8 mouse cellular contexts compared by ENCODE assay signal in genomic region chr8:85080214-85080531, GRCm38 (mm10). TPM values are rescaled to one million over a fixed set of nuclear protein-coding genes. Genes with fewer than 3 reads are reported as not detected.
A peak's percentile ranks its signal among the peaks of the same experiment; 100 is the strongest.
DNase-seq lines count a peak whose midpoint lies in the region; ATAC-seq and TF ChIP-seq lines count a peak whose summit lies in the region.

No protein-coding gene starts in this region.

- under 1% methylated on average over 25 of the region's 25 CpGs for whole genome bisulfite sequencing in cerebellum, adult 2 months
- WGBS in spleen, adult 2 months: under 1% methylated on average over 25 of the region's 25 CpGs
- WGBS in intestine, postnatal 0 days: under 1% methylated on average over 25 of the region's 25 CpGs
- WGBS in olfactory bulb, adult 2 months: under 1% methylated on average over 25 of the region's 25 CpGs

- TF ChIP-seq POLR2A in cerebellum, adult 2 months (IDR thresholded peaks at IDR 0.05; ENCODE audit: borderline replicate concordance, insufficient read depth, low read length): no peak
- no peak for TF ChIP-seq POLR2A in spleen, adult 2 months (IDR thresholded peaks at IDR 0.05; ENCODE audit: low read depth, low read length)
- no peak for TF ChIP-seq POLR2A in olfactory bulb, adult 2 months (IDR thresholded peaks at IDR 0.05; ENCODE audit: insufficient read depth, low read depth, low read length)

- peak overlapping the region; percentile 86 for H3K9ac ChIP-seq in intestine, postnatal 0 days (ENCODE audit: low read depth, low read length)

- peak overlapping the region; percentile 98 for H3K4me2 ChIP-seq in intestine, postnatal 0 days (replicated peaks; ENCODE audit: low read depth)

- peaks cover 13% of the 10 kb centered on the region for H3K4me1 ChIP-seq in cerebellum, adult 2 months (ENCODE audit: control insufficient read depth, insufficient read depth, low read length)
- peaks cover 23% of the 10 kb centered on the region; the same call in 1 of the 2 replicates for H3K4me1 ChIP-seq in spleen, adult 2 months (ENCODE audit: control insufficient read depth, insufficient read depth, insufficient read length)
- peaks cover 7% of the 10 kb centered on the region for H3K4me1 ChIP-seq in intestine, postnatal 0 days (replicated peaks; ENCODE audit: control insufficient read depth, insufficient read depth, low read length)
- H3K4me1 ChIP-seq in olfactory bulb, adult 2 months (ENCODE audit: control insufficient read depth, insufficient read depth, low read length): peaks cover 22% of the 10 kb centered on the region

- no peak for DNase-seq in cerebellum, adult 2 months
- DNase-seq in cerebellum, adult 11-12 months: no peak
- no peak for DNase-seq in spleen, adult 2 months (ENCODE audit: low read depth in 1 of 2, low spot score in 2 of 2)
- no peak for DNase-seq in spleen, adult 18-20 months
- DNase-seq in T-cell, adult 2 months (ENCODE audit: low spot score): no peak
- DNase-seq in retina, postnatal 1 day: no peak

- H3K27me3 ChIP-seq in cerebellum, adult 2 months (ENCODE audit: control insufficient read depth, insufficient read depth, low read length): no peaks in the 10 kb centered on the region
- no peaks in the 10 kb centered on the region for H3K27me3 ChIP-seq in spleen, adult 2 months (ENCODE audit: control insufficient read depth, insufficient read depth, low read length)
- H3K27me3 ChIP-seq in intestine, postnatal 0 days (replicated peaks; ENCODE audit: control insufficient read depth, insufficient read depth, low read length): no peaks in the 10 kb centered on the region

- peaks cover 7% of the 10 kb centered on the region for H3K36me3 ChIP-seq in spleen, adult 2 months (ENCODE audit: control insufficient read depth, insufficient read depth, low read length)
- H3K36me3 ChIP-seq in intestine, postnatal 0 days (ENCODE audit: control insufficient read depth, insufficient read depth): peaks cover 25% of the 10 kb centered on the region

- no peak for TF ChIP-seq CTCF in cerebellum, adult 2 months (IDR thresholded peaks at IDR 0.05; ENCODE audit: borderline replicate concordance, insufficient read depth, low read depth, low read length)
- no peak for TF ChIP-seq CTCF in spleen, adult 2 months (IDR thresholded peaks at IDR 0.05; ENCODE audit: extremely low read depth, insufficient read depth, insufficient read length, insufficient replicate concordance)
- TF ChIP-seq CTCF in intestine, postnatal 0 days (IDR thresholded peaks at IDR 0.05; ENCODE audit: low read depth): peak; percentile 9; the same call in 1 of the 2 replicates
- TF ChIP-seq CTCF in olfactory bulb, adult 2 months (IDR thresholded peaks at IDR 0.05; ENCODE audit: insufficient read depth, low read depth, low read length): no peak

- no peaks in the 10 kb centered on the region for H3K9me3 ChIP-seq in intestine, postnatal 0 days (ENCODE audit: control insufficient read depth)

- peak overlapping the region; percentile 35 for H3K27ac ChIP-seq in cerebellum, adult 2 months (ENCODE audit: insufficient read depth, low read length)
- peak overlapping the region; percentile 85; the same call in 1 of the 2 replicates for H3K27ac ChIP-seq in spleen, adult 2 months (ENCODE audit: insufficient read depth, low read length)
- H3K27ac ChIP-seq in intestine, postnatal 0 days (ENCODE audit: low read depth, low read length): peak overlapping the region; percentile 81; the same call in 1 of the 2 replicates
- H3K27ac ChIP-seq in olfactory bulb, adult 2 months (ENCODE audit: insufficient read depth, low read depth, low read length): 0 out of 2 replicates have a peak overlapping the region, but pooled peaks have one; percentile 55

- ATAC-seq in intestine, postnatal 0 days: no peak

- peak overlapping the region; percentile 73 for H3K4me3 ChIP-seq in cerebellum, adult 2 months (replicated peaks; ENCODE audit: insufficient read depth, low read depth, low read length)
- peak overlapping the region; percentile 80 for H3K4me3 ChIP-seq in spleen, adult 2 months (ENCODE audit: extremely low read depth, insufficient read depth, insufficient read length)
- H3K4me3 ChIP-seq in intestine, postnatal 0 days (ENCODE audit: low read depth, low read length): peak overlapping the region; percentile 89
- H3K4me3 ChIP-seq in olfactory bulb, adult 2 months (ENCODE audit: insufficient read depth, low read depth, low read length): peak overlapping the region; percentile 70

RNA-seq across cellular contexts. Expression of gene Wdr83os, which starts 0.4 kb away (rescaled TPM):
- polyA plus RNA-seq in cerebellum, adult 2 months (2012; rRNA removed): 98.0 and 102 TPM in 2 replicates
- polyA plus RNA-seq in spleen, adult 2 months (2012; rRNA removed): 68.5 and 73.6 TPM in 2 replicates
- 93.1 and 93.6 TPM in 2 replicates for polyA plus RNA-seq in intestine, postnatal 0 days (2015; fragmentation: Nextera tagmentation; extraction: Ambion mirVana)
- polyA plus RNA-seq in olfactory bulb, adult 2 months (2012; ENCODE audit: insufficient read depth, insufficient read length, low replicate concordance, missing spikeins): not detected in 2 replicates

RNA-seq across cellular contexts. Expression of gene Wdr83, which starts 0.9 kb away (rescaled TPM):
- polyA plus RNA-seq in cerebellum, adult 2 months (2012; rRNA removed): 54.4 and 54.9 TPM in 2 replicates
- polyA plus RNA-seq in spleen, adult 2 months (2012; rRNA removed): 20.6 and 26.3 TPM in 2 replicates
- 23.0 and 25.5 TPM in 2 replicates for polyA plus RNA-seq in intestine, postnatal 0 days (2015; fragmentation: Nextera tagmentation; extraction: Ambion mirVana)
- polyA plus RNA-seq in olfactory bulb, adult 2 months (2012; ENCODE audit: insufficient read depth, insufficient read length, low replicate concordance, missing spikeins): not detected in 2 replicates

RNA-seq across cellular contexts. Expression of gene Man2b1, which starts 2.9 kb away (rescaled TPM):
- polyA plus RNA-seq in cerebellum, adult 2 months (2012; rRNA removed): 34.7 and 35.7 TPM in 2 replicates
- 163 and 165 TPM in 2 replicates for polyA plus RNA-seq in spleen, adult 2 months (2012; rRNA removed)
- 80.9 and 87.5 TPM in 2 replicates for polyA plus RNA-seq in intestine, postnatal 0 days (2015; fragmentation: Nextera tagmentation; extraction: Ambion mirVana)
- polyA plus RNA-seq in olfactory bulb, adult 2 months (2012; ENCODE audit: insufficient read depth, insufficient read length, low replicate concordance, missing spikeins): 98.2 TPM in 1 of 2 replicates, not detected in the other

RNA-seq across cellular contexts. Expression of gene Dhps, which starts 8.6 kb away (rescaled TPM):
- 69.7 and 71.6 TPM in 2 replicates for polyA plus RNA-seq in cerebellum, adult 2 months (2012; rRNA removed)
- 40.6 and 84.9 TPM in 2 replicates for polyA plus RNA-seq in spleen, adult 2 months (2012; rRNA removed)
- 46.6 and 54.9 TPM in 2 replicates for polyA plus RNA-seq in intestine, postnatal 0 days (2015; fragmentation: Nextera tagmentation; extraction: Ambion mirVana)
- not detected in 2 replicates for polyA plus RNA-seq in olfactory bulb, adult 2 months (2012; ENCODE audit: insufficient read depth, insufficient read length, low replicate concordance, missing spikeins)

RNA-seq across cellular contexts. Expression of gene Gm5741, which starts 12.4 kb away (rescaled TPM):
- 1.3 TPM in 1 of 2 replicates, not detected in the other for polyA plus RNA-seq in cerebellum, adult 2 months (2012; rRNA removed)
- polyA plus RNA-seq in spleen, adult 2 months (2012; rRNA removed): 0.48 and 1.4 TPM in 2 replicates
- 0.60 TPM in 1 of 2 replicates, not detected in the other for polyA plus RNA-seq in intestine, postnatal 0 days (2015; fragmentation: Nextera tagmentation; extraction: Ambion mirVana)
- polyA plus RNA-seq in olfactory bulb, adult 2 months (2012; ENCODE audit: insufficient read depth, insufficient read length, low replicate concordance, missing spikeins): not detected in 2 replicates

Comparison
In these comparisons a context has a peak if more than half of its experiments do, and no peak if none do; other contexts are left out.
1. H3K27ac ChIP-seq: peak in every context shown above with its lines; median percentile 85 in spleen, adult 2 months; 81 in intestine, postnatal 0 days; 55 in olfactory bulb, adult 2 months; 35 in cerebellum, adult 2 months.
2. RNA of gene Wdr83, which starts 0.9 kb away (polyA plus RNA-seq): 54.4 to 54.9 TPM in cerebellum, adult 2 months, 23.0 to 25.5 TPM in intestine, postnatal 0 days and 20.6 to 26.3 TPM in spleen, adult 2 months; not detected in olfactory bulb, adult 2 months; every median in the first group is over 10 times any median in the second.
3. Peak in every context shown above with its lines, with median percentiles within 50 percentile points of each other: H3K4me3 ChIP-seq.